Mouse (Mus musculus) inflammation-experienced regulatory T-cells, adult 6 months (primary cell): ENCODE measurements at regions not wholly inside any gene's neighbourhood (a gene's known extent, or its start where the extent isn't known, plus 50 kb on each side); places are given as distances from the start of the nearest gene placed in this dataset.

Experiments
- ATAC-seq: one replicate; pipeline ENCODE4 v1.8.0; 2017

DNA sequence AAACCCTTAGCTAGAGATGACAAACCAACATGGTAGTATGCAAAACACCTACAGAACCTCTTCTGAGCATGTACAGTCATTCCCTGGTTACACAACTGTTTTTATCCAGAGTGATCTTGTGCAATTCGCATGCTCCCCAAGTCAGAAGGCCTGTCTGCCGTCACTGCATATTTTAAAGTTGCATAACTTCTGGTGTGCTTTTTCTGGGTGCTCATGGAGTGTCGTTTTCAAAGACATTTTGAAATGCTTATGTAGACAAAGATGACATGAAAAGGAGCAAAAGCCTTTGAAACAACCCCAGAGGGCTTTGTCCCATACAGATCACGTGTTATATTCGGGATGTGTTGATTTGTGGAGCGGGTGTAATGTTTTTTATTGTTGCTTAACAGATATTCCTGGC lies 513.8 kb upstream of the Tbx3 start:
- ATAC-seq = no peak

DNA sequence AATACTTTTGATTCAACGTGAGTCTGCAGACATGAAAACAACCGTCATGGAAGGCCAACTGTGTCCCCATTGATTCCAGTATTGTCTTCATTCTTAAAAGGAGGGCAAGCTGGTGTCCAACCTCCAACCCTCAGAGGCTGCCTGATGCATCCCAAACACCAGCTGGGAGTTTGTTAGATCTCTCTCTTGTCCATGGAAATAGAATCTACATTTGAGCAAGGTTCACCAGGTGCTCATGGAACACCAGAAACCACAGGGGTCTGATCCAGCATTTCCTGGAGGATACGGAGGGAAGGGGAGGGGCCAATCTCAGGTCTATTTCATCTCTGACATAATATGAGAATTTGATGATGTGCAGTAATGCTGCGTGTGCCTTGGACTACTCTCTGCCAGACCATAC lies 512.3 kb upstream of the Tbx3 start:
- ATAC-seq = no peak

GRCm38 (mm10) chr5:119162132-119162675 lies 508.3 kb upstream of the Tbx3 start:
- ATAC-seq = no peak

DNA sequence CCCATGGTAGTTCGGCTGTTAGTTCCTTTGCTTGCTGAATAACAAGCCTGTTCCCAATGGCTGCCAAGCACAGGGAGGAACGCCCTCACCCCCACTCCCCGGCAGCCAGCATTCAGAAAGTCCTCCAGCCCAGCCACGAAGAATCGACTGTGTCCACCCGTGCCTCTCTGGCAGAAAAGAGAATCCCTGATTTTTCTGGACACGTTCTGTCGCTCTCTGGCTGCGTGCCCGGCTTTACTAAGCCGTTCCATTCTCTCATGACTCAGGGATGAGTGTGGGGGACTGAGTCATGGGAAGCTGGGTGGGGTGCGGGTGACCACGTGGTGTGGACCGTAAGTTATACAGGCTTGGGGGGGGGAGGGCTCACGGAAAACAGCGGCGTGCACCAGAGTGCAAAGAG lies 502.8 kb upstream of the Tbx3 start:
- no peak for ATAC-seq

DNA sequence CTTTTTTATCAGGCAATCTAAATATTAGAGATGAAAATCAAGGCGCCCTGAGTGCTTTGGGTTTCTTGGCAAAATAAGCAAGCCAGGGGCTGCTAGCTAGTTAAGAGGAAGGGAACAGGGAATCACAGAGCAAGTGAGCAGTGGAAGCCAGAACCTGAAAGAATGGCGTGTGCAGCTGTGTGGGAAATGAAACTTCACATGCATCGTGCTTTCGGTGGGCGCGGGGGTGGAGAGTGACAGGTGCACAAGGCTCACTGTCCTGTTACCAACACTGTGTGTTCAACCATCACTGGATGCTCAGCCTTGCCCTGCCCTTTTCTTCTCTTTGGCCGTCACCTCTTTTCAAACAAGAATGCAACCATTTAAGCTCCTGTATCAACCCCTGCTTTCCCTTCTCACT lies 501.2 kb upstream of the Tbx3 start:
- ATAC-seq = no peak

GRCm38 (mm10) chr5:119171626-119172025 lies 498.8 kb upstream of the Tbx3 start:
- ATAC-seq = no peak

GRCm38 (mm10) chr5:119178805-119179204 lies 491.7 kb upstream of the Tbx3 start:
- no peak for ATAC-seq

- no peak for ATAC-seq
These were observed 486.9 kb upstream of the Tbx3 start for GRCm38 (mm10) chr5:119183545-119184047.

DNA sequence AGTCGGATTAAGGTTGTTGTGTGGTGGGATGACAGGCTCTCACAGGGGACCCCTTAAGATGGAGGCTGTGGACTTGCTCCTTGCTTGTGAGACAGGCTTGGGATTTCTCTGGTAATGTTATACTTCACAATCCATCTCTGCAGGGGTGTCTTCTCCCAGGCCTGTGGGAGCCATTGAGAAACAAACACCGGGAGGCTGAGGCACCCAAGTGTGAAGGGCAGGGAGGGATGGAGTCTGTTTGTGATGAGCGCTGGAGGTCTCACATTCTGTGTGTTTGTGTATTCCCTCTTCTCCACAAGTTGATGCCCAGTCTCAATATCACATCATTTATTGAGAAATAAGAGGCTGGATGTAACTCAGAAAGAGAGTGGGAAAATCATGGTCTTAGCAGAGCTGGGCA lies 483.9 kb upstream of the Tbx3 start:
- ATAC-seq = no peak

- ATAC-seq = no peak
These were observed 482.0 kb upstream of the Tbx3 start for GRCm38 (mm10) chr5:119188476-119188875.

DNA sequence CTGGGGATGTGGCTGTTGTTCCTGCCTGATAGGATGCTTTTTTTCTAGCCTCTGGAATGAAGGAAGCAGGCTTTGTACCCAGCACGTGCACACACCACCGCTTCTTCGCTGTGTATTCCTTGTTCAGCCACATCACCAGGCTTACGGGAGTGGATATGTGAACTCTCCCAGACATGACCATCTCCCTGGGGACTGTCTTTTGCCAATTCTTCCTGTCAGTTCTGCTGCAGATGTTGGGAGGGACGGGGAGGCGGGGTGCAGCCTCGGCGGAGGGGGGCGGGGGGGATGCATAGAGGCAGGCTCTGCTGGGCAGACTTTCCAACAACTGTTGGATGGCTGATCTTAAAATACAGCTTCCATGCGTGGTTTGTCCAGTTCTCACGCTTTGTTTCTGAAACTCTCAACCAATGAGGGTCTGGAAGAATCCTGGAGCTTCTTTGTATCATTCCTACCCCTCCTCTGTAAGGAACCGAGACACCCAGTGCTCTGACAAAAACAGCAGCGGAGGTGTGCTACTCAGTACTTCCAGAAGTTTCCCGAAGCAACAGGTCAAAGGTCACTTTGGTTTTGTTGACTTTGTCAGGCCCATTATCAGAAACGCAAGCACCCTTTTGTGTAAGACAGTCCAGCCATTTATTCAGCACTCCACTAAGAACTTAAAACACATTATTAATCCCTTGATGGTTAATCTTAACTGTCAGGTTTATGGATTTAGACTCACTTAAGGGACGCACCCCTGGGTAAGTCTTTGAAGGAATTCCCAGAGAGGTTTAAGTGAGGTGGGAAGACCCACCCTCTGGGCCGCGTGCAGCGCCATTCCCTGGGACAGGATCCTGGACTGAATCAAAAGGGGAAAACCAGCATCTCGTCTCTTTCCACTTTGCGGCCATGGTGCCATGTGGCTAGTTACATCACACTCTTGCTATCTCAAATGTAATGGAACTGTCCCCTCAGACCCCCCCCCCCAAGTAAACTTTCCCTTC lies 476.5 kb upstream of the Tbx3 start:
- ATAC-seq = no peak

- no peak for ATAC-seq
These were observed 470.6 kb upstream of the Tbx3 start for GRCm38 (mm10) chr5:119199906-119200305.

GRCm38 (mm10) chr5:119201251-119201650 lies 469.2 kb upstream of the Tbx3 start:
- no peak for ATAC-seq

GRCm38 (mm10) chr5:119204736-119205135 lies 465.7 kb upstream of the Tbx3 start:
- no peak for ATAC-seq

GRCm38 (mm10) chr5:119208077-119208476 lies 462.4 kb upstream of the Tbx3 start:
- no peak for ATAC-seq

DNA sequence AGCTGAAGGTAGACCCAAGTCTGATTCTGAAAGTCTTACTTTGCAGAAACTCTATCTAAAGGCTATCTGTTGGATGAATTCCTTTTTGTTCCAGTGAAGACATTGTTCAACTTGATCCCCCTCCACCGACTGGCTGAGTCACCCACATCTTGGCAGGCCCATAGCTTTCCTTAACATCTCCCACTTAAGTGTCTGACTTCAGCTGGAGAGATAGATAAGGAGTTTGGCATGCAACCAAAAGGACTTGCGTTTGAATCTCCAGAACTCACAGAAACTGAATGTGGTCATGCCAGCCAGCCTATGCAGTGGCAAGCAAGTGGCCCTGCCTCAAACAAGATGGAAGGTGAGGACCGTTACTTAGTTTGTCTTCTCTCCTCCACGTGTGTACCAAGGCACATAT lies 457.3 kb upstream of the Tbx3 start:
- ATAC-seq = no peak

DNA sequence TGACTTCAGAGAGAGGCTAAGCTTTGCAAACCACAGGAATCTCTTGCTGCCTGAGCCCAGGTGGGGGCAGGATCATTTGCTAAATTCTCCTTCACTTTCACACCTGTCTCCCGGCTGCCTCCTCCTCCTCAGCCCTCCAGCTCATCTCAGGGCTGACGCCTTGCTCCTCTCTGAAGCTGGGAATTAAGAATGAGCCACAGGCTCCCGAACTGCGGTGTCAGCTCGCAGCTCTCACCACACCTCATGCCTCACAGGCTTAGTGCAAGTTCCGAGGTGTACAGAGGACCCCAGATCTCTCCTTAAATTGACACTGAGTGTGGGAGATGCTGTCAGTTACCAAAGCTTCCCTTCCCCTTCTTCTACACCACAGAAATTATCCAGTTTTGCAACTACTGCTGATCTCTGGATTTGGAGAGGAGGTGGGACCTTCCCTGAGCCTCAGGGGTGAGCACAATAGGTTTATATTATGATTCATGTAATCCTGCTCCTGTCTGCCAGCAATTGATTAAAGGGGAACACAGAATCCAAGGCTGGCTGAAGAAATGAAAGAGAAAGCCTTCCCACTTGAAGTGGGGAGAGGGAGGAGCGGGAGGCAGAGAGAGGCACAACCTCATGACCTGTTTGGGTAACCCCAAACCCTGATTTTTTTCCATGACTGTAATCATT lies 456.6 kb upstream of the Tbx3 start:
- no peak for ATAC-seq

GRCm38 (mm10) chr5:119214937-119215336 lies 455.5 kb upstream of the Tbx3 start:
- no peak for ATAC-seq

DNA sequence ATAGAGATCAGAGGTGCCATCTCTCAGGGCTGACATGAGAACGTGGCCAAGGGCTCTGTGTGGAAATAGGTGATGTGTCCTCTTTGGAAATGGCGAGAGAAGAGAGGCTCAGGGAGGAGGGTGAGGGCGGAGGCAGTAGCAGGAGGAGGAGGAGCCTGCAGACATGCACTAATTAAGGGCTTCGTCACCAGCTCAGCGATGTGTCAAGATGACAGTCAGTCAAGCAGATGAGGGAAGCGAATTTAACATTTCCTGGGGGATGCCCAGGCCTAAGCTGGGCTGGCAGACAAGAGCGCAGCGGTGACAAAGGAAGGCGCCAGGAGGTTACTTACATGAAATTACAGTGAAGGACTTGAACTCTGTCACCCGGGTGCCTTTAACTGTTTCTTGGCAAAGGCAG lies 455.1 kb upstream of the Tbx3 start:
- ATAC-seq = no peak

GRCm38 (mm10) chr5:119216146-119216545 lies 454.3 kb upstream of the Tbx3 start:
- ATAC-seq = no peak

DNA sequence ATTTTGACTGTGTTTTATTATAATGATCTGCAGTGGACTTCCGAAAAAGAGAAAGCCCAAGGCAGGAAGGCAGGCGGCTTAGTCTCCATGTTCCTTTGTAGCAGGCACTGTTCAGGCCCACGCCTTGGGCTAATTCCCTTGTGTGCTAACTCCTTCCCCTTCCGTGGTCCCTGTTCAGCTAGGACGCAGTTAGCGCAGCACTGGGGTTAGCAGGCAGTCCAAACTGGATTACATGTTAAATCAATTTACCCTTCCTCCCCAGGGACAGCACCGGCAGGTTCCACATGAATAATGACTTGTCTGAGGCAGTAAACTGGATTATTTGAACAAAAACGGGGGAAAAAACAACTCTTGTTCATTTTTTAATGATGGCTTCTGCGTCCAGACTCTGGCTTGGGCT lies 453.4 kb upstream of the Tbx3 start:
- ATAC-seq = no peak

- ATAC-seq = no peak
These were observed 441.8 kb upstream of the Tbx3 start for GRCm38 (mm10) chr5:119228691-119229090.

DNA sequence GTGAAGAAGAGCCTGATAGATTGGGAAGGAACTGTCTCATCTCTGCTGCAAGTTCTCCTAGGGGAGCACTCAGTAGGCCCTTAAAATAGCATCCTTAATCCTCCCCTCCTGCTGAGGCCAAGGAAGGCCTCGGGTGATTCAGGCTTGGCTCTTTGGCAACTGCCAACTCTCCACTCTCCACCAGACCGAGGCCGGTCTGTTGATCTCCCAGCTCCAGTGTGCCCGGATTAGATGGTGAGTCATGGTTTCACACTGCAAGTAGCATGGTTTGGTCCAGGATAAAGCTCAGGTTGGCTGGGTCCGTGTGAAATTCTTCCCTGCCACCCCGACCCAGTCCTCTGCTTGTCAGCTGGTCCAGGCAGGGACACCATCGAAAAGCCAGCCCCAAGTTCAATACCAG lies 437.5 kb upstream of the Tbx3 start:
- ATAC-seq = no peak

- no peak for ATAC-seq
These were observed 434.6 kb upstream of the Tbx3 start for GRCm38 (mm10) chr5:119235884-119236283.
